Mouse (Mus musculus): ENCODE measurements at regions not wholly inside any gene's neighbourhood (a gene's known extent, or its start where the extent isn't known, plus 50 kb on each side); places are given as distances from the start of the nearest gene placed in this dataset.

DNA sequence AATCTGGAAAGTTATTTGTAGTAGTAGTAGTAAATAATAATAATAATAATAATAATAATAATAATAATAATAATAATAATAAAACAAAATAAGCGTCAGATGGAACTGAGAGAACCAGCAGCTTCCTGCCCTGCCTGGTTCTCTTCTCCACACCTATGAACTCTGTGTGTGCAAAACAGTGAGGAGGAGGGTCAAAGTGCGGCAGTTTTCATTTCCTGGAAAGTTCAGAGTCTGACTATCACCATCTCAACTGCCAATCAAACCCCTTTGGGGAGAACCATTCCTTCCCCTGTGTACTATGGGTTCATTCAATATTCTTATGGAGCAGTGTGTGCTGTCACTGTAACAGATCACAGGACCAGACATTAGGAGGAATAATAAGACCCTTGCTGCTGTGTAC is 262.1 kb upstream of the Atp2b1 start:
- no peak for TF ChIP-seq CTCF (IDR thresholded peaks at IDR 0.05; ENCODE audit: low read depth)
- TF ChIP-seq EP300 (IDR thresholded peaks at IDR 0.05; ENCODE audit: low read depth) = no peak

Data from heart, postnatal 0 days (tissue).